Mouse (Mus musculus): ENCODE measurements around the gene Mup14. TPM values are rescaled to one million over a fixed set of nuclear protein-coding genes. Genes with fewer than 3 reads are reported as not detected.
"Not testable (repeated sequence)": the region's sequence is repeated elsewhere in the genome, so short reads cannot be mapped to it uniquely, and the experiment has no call there.

Mup14 gene
- not detected in 2 replicates for polyA plus RNA-seq (2016; fragmentation: Nextera tagmentation; extraction: Ambion mirVana)

DNA sequence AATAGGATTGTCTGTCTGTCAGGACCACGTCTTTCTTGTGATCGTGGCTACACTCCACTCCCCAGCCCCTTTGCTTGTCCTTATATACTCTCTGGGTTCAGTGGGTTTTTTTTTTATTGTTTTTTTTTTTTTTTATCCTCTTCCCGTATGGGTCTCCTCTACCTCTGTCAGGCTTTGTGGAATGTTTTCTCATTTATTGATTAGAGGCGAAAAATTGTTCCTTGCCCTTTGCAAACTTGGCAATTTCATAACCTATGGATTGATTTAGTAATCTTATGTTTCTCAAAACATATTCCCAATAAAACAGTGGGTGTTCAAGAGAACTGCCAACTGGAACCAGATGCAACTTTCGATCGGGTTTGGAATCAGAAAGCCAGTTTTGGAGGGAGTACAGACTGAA, at the start of gene Mup14:
Mup14 (minus strand) TSS at position 101 of the 400 bp plus-strand sequence.
- H3K36me3 ChIP-seq; H3K4me1 ChIP-seq; H3K9me3 ChIP-seq; DNase-seq (ENCODE audit: low spot score); H3K27ac ChIP-seq; H3K4me3 ChIP-seq; H3K27me3 ChIP-seq (ENCODE audit: insufficient read depth, poor library complexity, severe bottlenecking): not testable (repeated sequence)
- 89% methylated on average over 5 of the region's 6 CpGs for WGBS

GRCm38 (mm10) chr4:61338108-61338507, 34.3 kb upstream of the Mup14 start:
- not testable (repeated sequence) for DNase-seq (ENCODE audit: low spot score); H3K27me3 ChIP-seq (ENCODE audit: insufficient read depth, poor library complexity, severe bottlenecking); H3K9me3 ChIP-seq; H3K36me3 ChIP-seq; H3K4me3 ChIP-seq; H3K27ac ChIP-seq; H3K4me1 ChIP-seq
- WGBS: 85% methylated on average over 3 of the region's 5 CpGs

Other genes with a start within 250 kb of the Mup14 start
- gene Mup13, start 75.7 kb downstream of the Mup14 start, polyA plus RNA-seq (2016; fragmentation: Nextera tagmentation; extraction: Ambion mirVana): not detected in 2 replicates
- gene Mup15, start 135.7 kb upstream of the Mup14 start, polyA plus RNA-seq (2016; fragmentation: Nextera tagmentation; extraction: Ambion mirVana): not detected in 2 replicates
- not detected in 2 replicates for gene Mup16, start 215.5 kb upstream of the Mup14 start, polyA plus RNA-seq (2016; fragmentation: Nextera tagmentation; extraction: Ambion mirVana)